Mouse (Mus musculus): ENCODE results near the gene Rbm25.

Rbm25 gene

DNA sequence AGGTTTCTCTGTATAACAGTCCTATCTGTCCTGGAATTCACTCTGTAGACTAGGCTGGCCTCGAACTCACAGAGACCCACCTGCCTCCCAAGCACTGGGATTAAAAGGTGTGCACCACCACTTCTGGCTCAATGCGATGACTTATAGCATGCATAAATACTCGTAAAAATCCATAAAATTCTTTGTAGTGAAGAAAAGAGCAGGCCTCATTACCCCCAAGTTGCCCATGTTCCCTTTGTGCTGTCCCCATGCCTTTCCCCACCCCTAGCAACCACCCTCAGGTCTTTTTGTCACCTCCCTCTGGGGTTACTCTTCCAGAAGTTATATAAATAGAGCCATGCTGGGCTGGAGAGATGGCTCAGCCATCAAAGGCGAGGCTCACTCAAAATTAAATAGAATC is 71.8 kb downstream of the Rbm25 start:
- TF ChIP-seq GATA4 (IDR thresholded peaks at IDR 0.05; ENCODE audit: insufficient replicate concordance, low read length): no peak

DNA sequence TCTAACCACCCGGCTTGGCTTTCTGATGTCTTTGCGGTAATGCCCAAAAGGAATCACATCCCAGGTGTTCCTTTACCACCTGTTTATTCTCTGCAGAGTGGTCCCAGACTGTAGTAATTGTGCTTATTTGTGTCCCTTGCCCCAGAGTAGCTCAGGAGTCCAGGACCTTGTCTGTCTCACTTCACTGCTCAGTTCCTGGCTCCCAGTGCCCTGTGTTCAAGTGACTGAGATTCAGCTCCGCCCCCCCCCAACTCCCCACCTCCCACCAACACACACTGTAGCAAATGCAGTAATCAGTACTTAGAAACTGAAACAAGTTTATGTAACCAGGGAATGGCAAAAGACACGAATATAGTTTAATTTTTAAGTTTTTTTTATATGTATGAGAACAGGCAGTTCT is 75.9 kb downstream of the Rbm25 start:
- no peak for TF ChIP-seq GATA4 (IDR thresholded peaks at IDR 0.05; ENCODE audit: insufficient replicate concordance, low read length)

DNA sequence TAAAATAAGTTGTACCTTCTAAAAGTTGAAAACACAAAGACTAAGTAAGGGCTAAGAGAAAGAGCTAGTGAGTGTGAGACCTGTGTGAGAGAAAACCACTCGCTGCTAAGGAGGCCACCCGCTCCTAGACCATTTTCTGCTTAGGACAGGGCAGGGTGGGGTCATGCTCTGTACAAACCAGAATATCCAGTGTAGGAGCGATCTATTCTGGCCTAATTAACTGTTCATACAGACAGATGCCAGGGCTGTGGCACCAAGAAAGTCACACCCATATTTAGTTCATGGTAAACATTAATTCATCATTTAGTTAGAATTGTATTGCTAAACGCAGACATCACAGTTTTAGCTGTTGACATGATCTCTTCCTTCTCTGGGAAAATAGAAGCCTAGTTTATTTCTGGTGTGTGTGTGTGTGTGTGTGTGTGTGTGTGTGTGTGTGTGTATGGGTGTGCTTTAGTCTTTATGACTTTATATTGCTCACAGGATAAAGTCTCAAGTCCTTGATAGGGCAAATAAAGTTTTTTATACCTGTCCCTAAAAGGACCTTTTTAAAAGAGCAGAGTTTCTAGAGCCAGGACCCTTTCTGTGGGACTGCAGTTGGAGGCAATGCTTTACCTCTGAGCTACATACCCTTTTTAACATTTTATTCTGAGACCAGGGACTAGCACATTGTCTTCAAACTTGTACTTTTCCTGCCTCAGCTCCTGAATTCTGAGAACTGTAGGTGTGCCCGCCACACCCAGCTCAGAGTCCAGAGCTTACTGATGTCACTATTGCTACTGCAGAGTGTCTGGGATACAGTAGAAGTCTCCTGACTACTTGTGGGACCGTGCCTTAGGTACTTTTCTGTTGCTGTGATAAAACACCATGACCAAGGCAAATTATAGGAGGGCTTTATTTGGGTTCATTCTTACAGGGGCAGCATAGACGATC is 77.4 kb downstream of the Rbm25 start:
- TF ChIP-seq GATA4 (IDR thresholded peaks at IDR 0.05; ENCODE audit: insufficient replicate concordance, low read length): no peak

DNA sequence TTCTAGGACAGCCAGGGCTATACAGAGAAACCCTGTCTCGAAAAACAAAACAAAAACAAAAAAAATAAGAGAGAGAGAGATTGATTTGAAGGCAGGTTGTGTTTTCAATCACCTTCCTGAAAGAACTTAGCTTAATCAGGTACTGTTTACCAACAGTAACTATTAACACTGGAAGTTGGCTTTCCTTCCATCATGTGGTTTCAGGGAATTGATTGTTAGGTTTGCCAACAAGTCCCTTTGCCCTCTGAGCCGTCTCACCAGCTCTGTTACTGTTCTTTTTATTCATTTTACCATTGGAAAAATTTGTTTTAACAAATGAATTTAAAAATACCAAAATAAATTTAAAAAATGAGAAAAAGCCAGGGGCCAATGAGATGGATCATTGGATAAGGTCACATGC is 78.9 kb downstream of the Rbm25 start:
- no peak for TF ChIP-seq GATA4 (IDR thresholded peaks at IDR 0.05; ENCODE audit: insufficient replicate concordance, low read length)

DNA sequence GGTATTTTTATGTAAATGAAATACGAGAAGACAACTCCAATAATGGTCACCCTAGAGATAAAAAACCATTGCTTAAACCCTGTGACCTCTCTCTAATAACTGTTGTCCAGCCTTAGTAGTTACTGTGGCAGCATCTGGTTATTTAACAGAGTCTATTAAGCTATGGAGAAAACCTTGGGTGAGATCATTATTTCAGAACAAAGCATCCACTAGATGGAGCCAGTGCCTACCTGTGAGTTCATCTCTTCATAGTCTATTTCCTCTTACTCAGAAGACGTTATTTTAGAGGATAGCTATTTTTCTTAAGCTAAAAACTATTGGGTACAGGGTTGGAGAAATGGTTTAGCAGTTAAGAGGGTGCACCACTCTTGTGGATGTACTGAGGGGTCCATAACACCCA is 82.7 kb downstream of the Rbm25 start:
- no peak for TF ChIP-seq GATA4 (IDR thresholded peaks at IDR 0.05; ENCODE audit: insufficient replicate concordance, low read length)

DNA sequence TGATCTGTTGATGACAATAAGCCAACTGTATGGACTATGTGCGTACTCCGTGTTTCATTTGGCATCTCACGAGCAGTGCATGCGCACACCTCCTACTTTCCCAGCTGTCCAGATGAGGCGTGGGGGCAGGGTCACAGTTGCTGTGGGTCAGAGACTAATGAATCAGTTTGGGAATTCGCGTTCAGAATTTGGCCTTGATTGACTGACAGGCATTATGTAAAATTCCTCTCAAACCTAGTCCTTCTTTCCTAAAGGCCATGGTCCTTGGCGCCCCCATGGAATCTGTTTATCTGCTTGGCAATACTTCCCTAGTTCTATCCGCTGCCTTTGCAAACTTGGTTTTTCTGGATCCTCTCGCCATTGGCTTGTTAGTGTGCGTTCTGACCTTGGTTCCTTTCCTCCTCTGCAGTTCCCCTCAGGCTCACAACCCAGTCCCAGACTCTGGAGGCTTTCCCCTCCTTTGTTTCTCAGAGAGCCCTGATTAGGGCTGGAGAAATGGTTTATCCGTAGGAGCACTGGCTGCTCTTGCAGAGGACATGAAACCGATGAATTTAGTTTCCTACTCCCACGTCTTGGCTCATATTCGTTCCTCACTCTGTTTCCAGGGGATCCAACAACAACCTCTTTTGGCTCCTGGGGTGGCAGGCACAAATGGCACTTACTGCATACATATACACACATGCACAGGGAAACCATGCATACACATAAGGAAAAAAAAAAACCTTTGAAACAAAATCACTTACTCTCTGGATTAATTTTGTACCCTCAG is 85.6 kb downstream of the Rbm25 start:
- no peak for TF ChIP-seq GATA4 (IDR thresholded peaks at IDR 0.05; ENCODE audit: insufficient replicate concordance, low read length)

DNA sequence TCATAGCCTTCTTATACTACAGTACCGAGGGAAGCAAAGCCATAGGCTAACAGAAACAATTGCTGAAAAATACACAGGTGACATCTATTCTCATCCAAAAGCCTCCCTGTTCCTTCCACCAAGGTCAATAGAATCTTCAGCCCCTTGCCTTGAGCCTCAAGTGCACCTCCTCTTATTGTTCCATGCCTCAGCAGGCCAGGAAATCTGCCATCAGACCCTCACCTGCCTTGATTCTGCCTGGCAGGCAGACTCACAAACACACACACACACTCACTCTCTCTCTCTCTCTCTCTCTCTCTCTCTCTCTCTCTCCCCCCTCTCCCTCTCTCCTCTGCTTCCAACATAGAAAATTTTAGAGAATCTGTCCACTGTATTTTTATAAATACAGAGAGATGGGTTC is 88.4 kb downstream of the Rbm25 start:
- TF ChIP-seq GATA4 (IDR thresholded peaks at IDR 0.05; ENCODE audit: insufficient replicate concordance, low read length): no peak

DNA sequence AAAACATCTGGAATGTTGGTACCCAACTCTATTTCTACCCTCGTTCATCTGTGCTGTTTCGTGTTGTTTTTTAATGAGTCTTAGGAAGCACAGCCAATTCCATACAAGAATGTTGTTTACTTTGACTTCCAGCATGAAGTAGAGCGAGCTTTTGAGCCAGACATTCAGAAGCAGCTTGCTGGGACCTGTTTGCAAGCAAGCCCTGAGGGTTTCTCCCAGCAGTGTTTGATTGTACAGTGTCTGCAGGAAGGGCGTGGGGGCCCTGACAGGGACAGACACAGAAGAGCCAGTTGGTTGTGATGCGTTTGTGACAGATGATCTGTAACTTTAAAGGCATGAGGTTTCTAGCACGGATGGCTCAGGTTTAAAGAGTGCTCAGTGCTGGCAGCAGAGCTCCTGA is 90.2 kb downstream of the Rbm25 start:
- no peak for TF ChIP-seq GATA4 (IDR thresholded peaks at IDR 0.05; ENCODE audit: insufficient replicate concordance, low read length)

DNA sequence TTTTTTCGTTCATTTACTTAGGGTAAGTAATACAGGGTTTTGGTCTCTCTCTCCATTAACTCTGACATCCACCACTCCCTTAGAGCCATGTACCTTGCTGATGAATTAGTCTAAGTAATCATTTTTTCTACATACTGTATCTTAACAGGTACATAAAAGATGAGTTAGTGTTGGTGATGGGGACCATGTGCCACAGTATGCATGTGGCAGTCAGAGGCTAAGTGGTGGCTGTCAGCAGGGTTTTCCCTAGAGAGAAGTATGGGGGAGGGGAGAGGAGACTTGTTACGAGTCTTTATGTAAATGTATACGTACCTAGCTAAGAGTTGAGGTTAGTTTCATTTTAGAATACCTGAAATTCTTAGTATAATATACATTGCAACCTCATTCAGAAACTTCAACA is 92.0 kb downstream of the Rbm25 start:
- no peak for TF ChIP-seq GATA4 (IDR thresholded peaks at IDR 0.05; ENCODE audit: insufficient replicate concordance, low read length)

DNA sequence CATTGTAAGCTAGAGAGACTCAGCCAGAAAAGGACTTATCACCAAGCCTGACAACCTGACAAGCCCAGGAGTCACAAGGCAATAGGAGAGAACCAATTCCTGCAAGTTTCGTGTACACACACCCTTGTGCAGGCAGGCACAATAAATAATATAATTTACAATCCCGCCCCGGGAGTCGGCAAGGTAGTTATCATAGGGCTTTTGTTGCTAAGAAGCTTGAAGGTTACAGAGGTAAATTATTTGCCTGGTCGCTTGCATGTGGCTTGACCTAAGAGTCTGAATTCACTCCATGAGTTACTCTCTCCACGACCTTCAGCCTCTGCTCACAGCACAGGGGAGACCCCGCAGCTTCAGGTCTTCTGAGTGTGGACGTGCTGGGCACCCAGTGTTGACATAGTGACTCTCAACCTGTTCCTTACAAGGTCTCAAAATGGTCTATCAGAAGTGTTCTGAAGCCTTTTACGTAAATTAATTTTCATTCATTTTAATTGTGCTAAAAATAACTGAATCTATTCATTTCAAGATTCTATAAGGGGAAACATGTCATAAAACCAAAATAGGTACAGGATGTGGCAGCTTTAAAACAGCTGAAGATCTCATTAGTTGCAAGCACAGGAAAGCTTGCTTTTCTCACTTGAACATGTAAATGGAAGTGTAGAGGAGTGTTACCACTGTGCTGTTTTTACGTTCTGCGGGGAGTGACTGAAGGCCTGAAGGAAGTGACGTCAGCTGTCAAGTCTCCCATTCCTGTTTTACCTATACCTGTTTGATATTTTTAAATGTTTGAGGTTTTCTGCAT is 95.7 kb downstream of the Rbm25 start:
- no peak for TF ChIP-seq GATA4 (IDR thresholded peaks at IDR 0.05; ENCODE audit: insufficient replicate concordance, low read length)

DNA sequence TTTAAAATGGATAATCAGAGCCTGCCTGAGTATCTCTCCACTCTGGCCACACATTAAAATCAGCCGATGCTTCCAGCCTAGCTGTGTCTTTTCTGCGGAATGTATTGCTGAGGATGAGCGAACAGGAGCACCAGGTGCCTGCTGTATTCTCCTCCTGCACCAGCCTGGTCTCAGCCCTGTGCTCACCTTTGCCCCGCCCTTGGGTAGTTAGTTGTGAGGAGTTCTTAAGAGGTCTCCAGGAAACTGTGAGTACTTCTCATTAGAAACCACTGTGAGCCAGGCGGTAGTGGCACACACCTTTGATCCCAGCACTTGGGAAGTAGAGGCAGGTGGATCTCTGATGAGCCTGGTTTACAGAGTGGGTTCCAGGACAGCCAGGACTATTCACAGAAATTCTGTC is 101.2 kb downstream of the Rbm25 start:
- no peak for TF ChIP-seq GATA4 (IDR thresholded peaks at IDR 0.05; ENCODE audit: insufficient replicate concordance, low read length)

All from liver, adult (tissue).